Mouse (Mus musculus) C2C12 (cell line): Measurements from ENCODE around the gene Pnkp.

ENCODE experiments used
- CTCF ChIP-seq: IDR thresholded peaks from one replicate; pipeline ENCODE4 v1.5.1; 2011; ENCODE audit not compliant: control insufficient read depth, insufficient read depth, insufficient read length
- MYOD1 ChIP-seq: IDR thresholded peaks from one replicate; pipeline ENCODE4 v1.6.1; 2011; ENCODE audit warnings: low read depth; ENCODE audit not compliant: control insufficient read depth, insufficient read length
- MYOG ChIP-seq: IDR thresholded peaks from one replicate; pipeline ENCODE4 v1.6.1; 2011; ENCODE audit not compliant: control insufficient read depth, insufficient read length; ENCODE audit errors: extremely low read depth
- USF1 ChIP-seq: IDR thresholded peaks from one replicate; pipeline ENCODE4 v1.6.1; 2011; ENCODE audit warnings: low read depth, mild to moderate bottlenecking, control low read depth, moderate library complexity

DNA sequence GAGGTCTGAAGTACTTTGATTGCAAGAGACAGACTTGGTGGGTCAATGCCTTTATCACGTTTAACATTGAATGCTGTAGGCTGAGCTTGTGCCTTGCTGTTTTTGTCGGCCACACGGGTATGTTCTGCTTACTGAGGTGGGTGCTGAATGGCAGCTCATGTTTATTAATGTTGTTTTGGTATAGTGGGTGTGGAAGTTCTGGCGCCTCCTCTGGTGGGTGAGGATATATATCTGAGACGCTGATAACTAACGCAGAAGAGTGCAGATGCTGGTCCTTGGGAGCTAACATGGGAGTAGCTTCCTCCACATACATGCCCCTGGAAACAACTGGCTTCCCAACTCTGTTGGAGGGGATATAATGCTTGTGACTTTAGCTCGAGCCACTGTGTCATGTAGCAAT, 33.5 kb upstream of the Pnkp start:
- TF ChIP-seq MYOG (no peak), MYOD1 (no peak), CTCF (no peak), USF1 (no peak)
